Mouse (Mus musculus) midbrain, embryonic 10.5 days (tissue): ENCODE measurements around the gene Armc5. TPM values are rescaled to one million over a fixed set of nuclear protein-coding genes. Genes with fewer than 3 reads are reported as not detected.

Experiments used
- DNase-seq: peaks from one replicate; pipeline ENCODE4 v3.0.0-alpha.2; 2017; ENCODE audit warnings: low spot score
- H3K27ac ChIP-seq: fragments of 300-500 bp; sonication (generic); replicated peaks from 2 replicates; pipeline ENCODE4 v1.5.1; 2016; ENCODE audit warnings: mild to moderate bottlenecking
- H3K27me3 ChIP-seq: fragments of 300-500 bp; sonication (generic); 2 replicates; pipeline ENCODE4 v1.6.1; 2016; ENCODE audit warnings: low read depth, mild to moderate bottlenecking; ENCODE audit not compliant: poor library complexity, severe bottlenecking
- H3K36me3 ChIP-seq: fragments of 300-500 bp; sonication (generic); 2 replicates; pipeline ENCODE4 v1.6.1; 2016; ENCODE audit warnings: mild to moderate bottlenecking, moderate library complexity
- H3K4me1 ChIP-seq: fragments of 300-500 bp; sonication (generic); 2 replicates; pipeline ENCODE4 v1.6.1; 2016
- H3K4me3 ChIP-seq: fragments of 300-500 bp; sonication (generic); 2 replicates; pipeline ENCODE4 v1.5.1; 2016; ENCODE audit warnings: mild to moderate bottlenecking, moderate library complexity
- H3K9me3 ChIP-seq: fragments of 300-500 bp; sonication (generic); replicated peaks from 2 replicates; pipeline ENCODE4 v1.6.1; 2016; ENCODE audit warnings: mild to moderate bottlenecking
- WGBS: fragments of 180-500 bp; shearing (Covaris S2); methylation state at CpG from one replicate; pipeline ENCODE4 v1.1.7; 2016; 5-methylcytosine and 5-hydroxymethylcytosine counted together
- polyA plus RNA-seq: library from polyadenylated mRNA; unstranded; fragments of >200 nt; fragmentation: Nextera tagmentation; extraction: Ambion mirVana; gene quantifications from 2 replicates; pipeline ENCODE4 v1.2.1, GENCODE M21; 2016

Armc5 gene
- polyA plus RNA-seq, 1 experiment from 2014 or later = 15.4 TPM

DNA sequence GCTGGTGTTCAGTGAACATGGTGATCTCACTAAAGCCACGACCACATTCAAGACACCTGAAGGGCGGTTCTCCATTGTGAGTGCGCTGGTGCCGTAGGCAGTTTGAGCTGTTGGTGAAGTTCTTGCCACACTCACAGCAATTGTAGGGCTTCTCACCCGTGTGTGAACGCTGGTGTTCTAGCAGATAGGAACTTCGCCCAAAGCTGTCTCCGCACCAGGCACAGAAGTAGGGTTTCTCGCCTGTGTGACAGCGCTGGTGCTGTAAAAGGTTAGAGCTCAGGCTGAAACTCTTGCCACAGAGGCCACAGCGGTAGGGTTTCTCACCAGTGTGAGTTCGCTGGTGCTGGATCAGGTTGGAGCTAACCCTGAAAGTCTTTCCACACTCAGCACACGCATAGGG lies 716 bp upstream of the Armc5 start:
- Histone ChIP-seq H3K9me3 (no peaks in the 10 kb centered on the region), H3K4me1 (peaks cover 33% of the 10 kb centered on the region), H3K27me3 (no peaks in the 10 kb centered on the region), H3K4me3 (peak overlapping the region; percentile 70), H3K36me3 (peaks cover 23% of the 10 kb centered on the region), H3K27ac (0 out of 2 replicates have a peak overlapping the region, but pooled peaks have one; percentile 97)
- no peak for DNase-seq
- WGBS = 93% methylated on average over 13 of the region's 13 CpGs

- DNase-seq = no peak
- Histone ChIP-seq H3K27ac (peak overlapping the region; percentile 97), H3K9me3 (no peaks in the 10 kb centered on the region), H3K36me3 (peaks cover 34% of the 10 kb centered on the region), H3K4me3 (peak overlapping the region; percentile 70), H3K27me3 (no peaks in the 10 kb centered on the region), H3K4me1 (peaks cover 40% of the 10 kb centered on the region)
- WGBS = under 1% methylated on average over 25 of the region's 25 CpGs
These were observed 418 bp downstream of the Armc5 start for GRCm38 (mm10) chr7:128237593-128237926.

- Histone ChIP-seq H3K4me1 (peaks cover 46% of the 10 kb centered on the region), H3K9me3 (no peaks in the 10 kb centered on the region), H3K27me3 (no peaks in the 10 kb centered on the region)
These were observed 1.0 kb downstream of the Armc5 start, which contains the start of gene 9130023H24Rik for GRCm38 (mm10) chr7:128237927-128238778. Gene 9130023H24Rik (minus strand): TSS chr7:128238031.

DNA sequence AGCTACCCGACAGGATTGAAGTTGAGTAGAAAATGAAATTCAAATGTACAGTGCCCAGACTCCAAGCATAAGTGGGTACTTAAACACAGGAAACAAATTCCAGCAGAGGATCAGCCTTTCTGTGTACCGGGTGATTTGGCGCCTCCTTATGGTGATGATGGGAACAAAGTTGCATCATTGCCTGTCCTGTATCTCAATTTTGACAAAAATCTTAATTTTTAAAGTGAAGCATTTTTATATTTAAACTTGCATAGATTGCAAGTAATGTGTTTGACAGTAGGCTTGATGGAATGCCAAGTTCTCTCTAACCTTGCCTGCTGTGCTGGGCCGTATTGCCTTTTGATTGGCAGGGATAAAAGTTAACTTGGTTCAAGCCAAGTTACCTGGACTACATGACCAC lies 1.8 kb downstream of the Armc5 start:
- H3K4me3 ChIP-seq = peak overlapping the region; percentile 70
- peaks cover 44% of the 10 kb centered on the region for H3K36me3 ChIP-seq
- peaks cover 52% of the 10 kb centered on the region for H3K4me1 ChIP-seq
- peak overlapping the region; percentile 97 for H3K27ac ChIP-seq
- H3K27me3 ChIP-seq = no peaks in the 10 kb centered on the region
- no peaks in the 10 kb centered on the region for H3K9me3 ChIP-seq
- DNase-seq = no peak
- WGBS = 29% methylated on average over 4 of the region's 4 CpGs

More at GRCm38 (mm10) chr7:128237927-128238778, 1.0 kb downstream of the Armc5 start, which contains the start of gene 9130023H24Rik:
- under 1% methylated on average over 66 of the region's 72 CpGs for WGBS
- peak; percentile 100 for DNase-seq
- Histone ChIP-seq H3K36me3 (peaks cover 40% of the 10 kb centered on the region), H3K4me3 (peak within 1 kb of the TSS; percentile 70), H3K27ac (peak within 1 kb of the TSS; percentile 97)

GRCm38 (mm10) chr7:128240131-128240784 lies 3.1 kb downstream of the Armc5 start:
- H3K4me3 ChIP-seq = no peak overlapping the region
- no peak overlapping the region for H3K27ac ChIP-seq
- peaks cover 57% of the 10 kb centered on the region for H3K36me3 ChIP-seq
- DNase-seq = no peak
- WGBS = 94% methylated on average over 27 of the region's 27 CpGs
- H3K27me3 ChIP-seq = peaks cover 10% of the 10 kb centered on the region; the same call in 1 of the 2 replicates
- H3K4me1 ChIP-seq = peaks cover 62% of the 10 kb centered on the region
- H3K9me3 ChIP-seq = no peaks in the 10 kb centered on the region

GRCm38 (mm10) chr7:128242331-128242730 lies 5.2 kb downstream of the Armc5 start:
- DNase-seq = no peak
- Histone ChIP-seq H3K9me3 (no peaks in the 10 kb centered on the region), H3K4me1 (peaks cover 71% of the 10 kb centered on the region), H3K36me3 (peaks cover 53% of the 10 kb centered on the region), H3K27ac (0 out of 2 replicates have a peak overlapping the region, but pooled peaks have one; percentile 13), H3K4me3 (no peak overlapping the region), H3K27me3 (peaks cover 21% of the 10 kb centered on the region)
- 96% methylated on average over 16 of the region's 16 CpGs for WGBS

GRCm38 (mm10) chr7:128243921-128244320 lies 6.8 kb downstream of the Armc5 start:
- peak overlapping the region; percentile 69 for H3K27ac ChIP-seq
- 36% methylated on average over 10 of the region's 10 CpGs for WGBS
- H3K4me1 ChIP-seq = peaks cover 76% of the 10 kb centered on the region

GRCm38 (mm10) chr7:128244410-128245025 lies 7.4 kb downstream of the Armc5 start:
- no peak overlapping the region for H3K4me3 ChIP-seq
- no peak for DNase-seq
- H3K4me1 ChIP-seq = peaks cover 71% of the 10 kb centered on the region
- peaks cover 38% of the 10 kb centered on the region for H3K27me3 ChIP-seq
- 81% methylated on average over 18 of the region's 18 CpGs for WGBS
- no peaks in the 10 kb centered on the region for H3K9me3 ChIP-seq
- H3K27ac ChIP-seq = peak overlapping the region; percentile 69
- peaks cover 53% of the 10 kb centered on the region for H3K36me3 ChIP-seq

More at GRCm38 (mm10) chr7:128243921-128244320, 6.8 kb downstream of the Armc5 start:
- H3K4me3 ChIP-seq = no peak overlapping the region
- DNase-seq = peak; percentile 38
- H3K36me3 ChIP-seq = peaks cover 53% of the 10 kb centered on the region
- peaks cover 33% of the 10 kb centered on the region for H3K27me3 ChIP-seq
- no peaks in the 10 kb centered on the region for H3K9me3 ChIP-seq

DNA sequence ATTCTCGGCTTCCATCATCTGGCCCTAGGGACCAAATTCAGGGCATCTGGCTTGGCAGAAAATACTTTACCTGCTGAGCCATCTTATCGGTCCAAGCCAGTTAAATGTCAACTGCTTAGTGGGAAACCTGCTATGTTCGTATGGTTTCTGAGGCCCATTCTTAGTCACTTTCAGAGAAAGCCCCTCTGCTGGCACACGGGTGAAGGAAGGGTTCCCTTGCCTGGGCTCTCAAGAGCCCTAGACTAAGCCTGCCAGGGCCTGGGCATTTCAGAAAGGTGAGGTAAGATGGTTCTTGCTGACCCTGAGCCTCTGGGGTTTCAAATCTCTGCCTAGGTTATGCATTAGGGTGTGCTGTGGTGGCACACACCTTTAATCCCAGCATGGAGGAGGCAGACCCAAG lies 8.4 kb downstream of the Armc5 start:
- no peak for DNase-seq
- H3K4me1 ChIP-seq = peaks cover 61% of the 10 kb centered on the region
- peaks cover 47% of the 10 kb centered on the region for H3K27me3 ChIP-seq
- no peak overlapping the region for H3K27ac ChIP-seq
- H3K4me3 ChIP-seq = no peak overlapping the region
- H3K36me3 ChIP-seq = peaks cover 43% of the 10 kb centered on the region
- WGBS = 88% methylated on average over 4 of the region's 4 CpGs
- no peaks in the 10 kb centered on the region for H3K9me3 ChIP-seq

DNA sequence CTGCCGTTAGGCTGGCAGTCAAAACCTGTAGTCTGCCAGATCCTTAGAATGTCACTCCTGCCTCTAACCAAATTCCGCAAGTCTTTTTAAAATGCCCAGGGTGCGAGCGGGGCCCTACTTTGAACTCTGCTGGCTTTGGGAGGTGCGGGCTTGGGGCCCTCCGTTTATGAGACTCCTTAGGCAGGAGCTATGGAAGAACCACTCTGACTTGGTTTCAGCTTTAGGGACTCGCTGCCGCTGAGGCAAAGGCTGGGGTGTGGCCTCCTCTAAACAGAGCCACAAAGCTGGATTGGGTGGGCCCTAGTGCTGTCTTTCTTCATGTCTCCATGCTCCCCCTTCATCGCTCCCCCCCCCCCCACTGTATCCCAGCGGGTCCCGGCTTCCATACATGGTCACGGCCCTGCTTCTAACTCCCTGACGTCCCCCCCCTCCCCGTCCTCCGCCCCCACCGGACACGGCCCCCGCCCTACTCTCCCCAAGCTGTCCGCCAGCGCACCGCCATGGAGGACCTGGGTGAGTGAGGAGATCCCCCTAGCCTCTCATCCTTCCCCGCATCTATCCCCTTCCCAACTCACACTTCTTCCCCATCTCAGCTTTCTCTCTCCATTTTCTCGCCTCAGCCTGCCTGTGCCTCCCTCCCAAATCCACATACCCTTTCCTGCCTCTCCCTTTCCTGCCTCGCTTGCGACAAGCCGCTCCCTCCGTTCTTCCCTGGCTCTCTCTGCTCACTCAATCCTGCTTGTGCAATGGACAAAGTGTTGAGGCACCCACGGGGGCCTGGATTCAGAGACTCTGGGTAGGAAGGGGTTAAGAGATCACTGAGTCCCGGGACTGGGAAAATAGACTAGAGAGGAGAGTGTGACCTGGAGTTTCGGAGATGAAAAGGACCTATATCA lies 9.6 kb downstream of the Armc5 start, which contains the start of gene Tgfb1i1:
TSS of gene Tgfb1i1 (plus strand) at position 317 of the 896 bp plus-strand sequence.
- WGBS = 3% methylated on average over 29 of the region's 30 CpGs
- Histone ChIP-seq H3K9me3 (no peaks in the 10 kb centered on the region), H3K27ac (peak within 1 kb of the TSS; percentile 81)

DNA sequence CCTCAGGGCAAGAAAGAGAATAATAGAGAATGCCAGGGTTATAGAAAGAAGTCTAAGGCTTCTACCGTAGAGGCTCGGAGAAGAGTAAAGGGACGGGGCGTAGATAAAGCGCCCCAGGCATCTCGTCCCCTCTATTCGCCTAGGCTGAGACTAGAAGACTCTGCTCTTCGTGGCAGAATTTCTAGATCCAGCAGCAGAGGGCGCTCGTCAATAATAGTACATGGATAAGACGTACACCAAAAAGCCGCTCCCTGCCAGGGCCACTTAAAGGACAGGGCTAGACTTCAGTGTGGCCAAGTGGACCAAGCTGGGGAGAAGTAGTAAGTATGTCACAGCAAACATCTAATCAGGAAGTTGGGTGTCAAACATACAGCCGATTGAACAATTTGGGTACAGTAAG lies 10.3 kb downstream of the Armc5 start:
- Histone ChIP-seq H3K4me1 (peaks cover 59% of the 10 kb centered on the region), H3K4me3 (peak overlapping the region; percentile 52), H3K27ac (peak overlapping the region; percentile 81), H3K36me3 (peaks cover 24% of the 10 kb centered on the region), H3K27me3 (peaks cover 66% of the 10 kb centered on the region), H3K9me3 (no peaks in the 10 kb centered on the region)
- DNase-seq = peak; percentile 84
- WGBS = 3% methylated on average over 13 of the region's 13 CpGs

More for the DNA sequence above, 9.6 kb downstream of the Armc5 start, which contains the start of gene Tgfb1i1:
- H3K27me3 ChIP-seq = peaks cover 59% of the 10 kb centered on the region
- H3K4me1 ChIP-seq = peaks cover 58% of the 10 kb centered on the region
- peak; percentile 58 for DNase-seq
- H3K36me3 ChIP-seq = peaks cover 31% of the 10 kb centered on the region
- H3K4me3 ChIP-seq = peak within 1 kb of the TSS; percentile 52
